Mouse (Mus musculus): Measurements from ENCODE around the gene Ikbip. TPM values are rescaled to one million over a fixed set of nuclear protein-coding genes. Genes with fewer than 3 reads are reported as not detected.
A peak's percentile ranks its signal among the peaks of the same experiment; 100 is the strongest.

Ikbip gene
- total and polyA plus RNA-seq, 2 experiments from 2014 or later, result 21.1 to 31.0 TPM

DNA sequence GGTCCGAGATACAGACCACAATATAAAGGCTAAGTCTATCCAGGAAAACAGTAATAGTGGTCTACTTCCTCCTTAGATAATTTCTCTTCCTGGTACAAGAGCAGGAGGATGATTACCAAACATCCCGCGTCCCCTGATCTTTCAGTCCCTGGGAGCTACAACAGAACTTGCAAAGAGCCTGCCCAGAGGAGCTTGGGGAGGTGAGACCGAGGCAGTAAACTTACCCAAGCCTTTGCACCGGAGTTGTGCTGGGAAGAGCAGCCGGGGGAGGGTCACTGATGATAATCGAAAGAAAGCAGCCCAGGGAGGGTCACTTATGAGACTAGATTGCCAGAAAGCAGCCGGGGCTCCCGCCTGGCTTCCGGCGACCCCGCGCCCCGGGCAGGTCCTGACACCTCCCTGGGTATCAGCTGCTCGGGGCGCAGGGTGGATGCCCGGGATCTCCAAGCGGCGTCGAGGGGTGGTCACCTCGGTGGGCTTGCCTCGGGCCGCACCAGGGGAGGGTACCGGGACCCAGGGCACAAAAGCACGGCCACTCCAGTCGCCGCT, 707 bp upstream of the Ikbip start:
- H3K27ac ChIP-seq (ENCODE audit: low read depth), result peak overlapping the region; percentile 78
- under 1% methylated on average over 27 of the region's 27 CpGs for WGBS
- ATAC-seq (ENCODE audit: insufficient read depth, low read depth) (no peak; the same call in 1 of the 2 replicates), DNase-seq (ENCODE audit: low spot score) (peak; percentile 10)
- peak overlapping the region; percentile 88 for H3K4me3 ChIP-seq (ENCODE audit: low read depth, low read length)
- peaks cover 20% of the 10 kb centered on the region for H3K36me3 ChIP-seq (replicated peaks; ENCODE audit: control insufficient read depth, insufficient read depth, low read length)
- H3K4me1 ChIP-seq (ENCODE audit: control insufficient read depth, insufficient read depth), result peaks cover 7% of the 10 kb centered on the region; the same call in 1 of the 2 replicates
- H3K9ac ChIP-seq (replicated peaks; ENCODE audit: low read depth, low read length), result peak overlapping the region; percentile 74
- H3K4me2 ChIP-seq (ENCODE audit: low read depth, low read length), result peak overlapping the region; percentile 76
- no peak for TF ChIP-seq EP300 (IDR thresholded peaks at IDR 0.05; ENCODE audit: low read depth)
- no peak for TF ChIP-seq CTCF (IDR thresholded peaks at IDR 0.05; ENCODE audit: low read depth)
- H3K27me3 ChIP-seq (ENCODE audit: control insufficient read depth, insufficient read depth, low read length), result no peaks in the 10 kb centered on the region
- H3K9me3 ChIP-seq (replicated peaks; ENCODE audit: control insufficient read depth, low read length), result no peaks in the 10 kb centered on the region

DNA sequence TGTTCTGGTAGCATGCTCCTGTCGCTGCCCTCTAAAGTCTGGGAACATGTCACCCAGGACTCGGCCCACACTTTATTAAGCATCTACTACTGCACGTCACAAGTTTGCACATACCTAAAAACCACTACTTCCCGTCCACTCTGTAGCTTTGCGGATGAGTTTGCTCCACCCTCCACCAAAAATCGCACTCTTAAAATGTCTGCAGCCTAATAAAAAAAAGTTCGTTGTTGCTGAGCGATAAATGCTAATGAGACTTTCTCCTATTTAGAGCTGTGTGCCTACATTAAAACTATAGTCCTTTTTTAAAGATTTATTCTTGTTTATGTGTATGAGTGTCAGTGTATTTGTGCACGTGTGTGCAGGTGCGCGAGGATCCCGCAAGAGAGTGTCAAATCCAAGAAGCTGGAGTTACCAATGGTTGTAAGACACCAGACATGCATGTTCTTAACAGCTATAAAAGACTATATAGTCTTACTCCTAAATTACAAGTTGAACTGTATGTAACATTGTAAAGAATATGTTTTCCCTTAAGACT, 720 bp downstream of the Ikbip start:
- ATAC-seq (ENCODE audit: insufficient read depth, low read depth), result no peak
- WGBS, result 38% methylated on average over 12 of the region's 12 CpGs
- Histone ChIP-seq H3K4me2 (ENCODE audit: low read depth, low read length) (peak overlapping the region; percentile 98), H3K9me3 (replicated peaks; ENCODE audit: control insufficient read depth, low read length) (no peaks in the 10 kb centered on the region), H3K4me3 (ENCODE audit: low read depth, low read length) (peak overlapping the region; percentile 88), H3K9ac (replicated peaks; ENCODE audit: low read depth, low read length) (peak overlapping the region; percentile 86), H3K36me3 (replicated peaks; ENCODE audit: control insufficient read depth, insufficient read depth, low read length) (0 out of 2 replicates have a peak, but pooled peaks cover 8% of the 10 kb centered on the region), H3K27ac (ENCODE audit: low read depth) (peak overlapping the region; percentile 84), H3K4me1 (ENCODE audit: control insufficient read depth, insufficient read depth) (peaks cover 7% of the 10 kb centered on the region; the same call in 1 of the 2 replicates), H3K27me3 (ENCODE audit: control insufficient read depth, insufficient read depth, low read length) (no peaks in the 10 kb centered on the region)
- TF ChIP-seq CTCF (IDR thresholded peaks at IDR 0.05; ENCODE audit: low read depth), result no peak
- no peak for TF ChIP-seq EP300 (IDR thresholded peaks at IDR 0.05; ENCODE audit: low read depth)
- DNase-seq (ENCODE audit: low spot score), result no peak

DNA sequence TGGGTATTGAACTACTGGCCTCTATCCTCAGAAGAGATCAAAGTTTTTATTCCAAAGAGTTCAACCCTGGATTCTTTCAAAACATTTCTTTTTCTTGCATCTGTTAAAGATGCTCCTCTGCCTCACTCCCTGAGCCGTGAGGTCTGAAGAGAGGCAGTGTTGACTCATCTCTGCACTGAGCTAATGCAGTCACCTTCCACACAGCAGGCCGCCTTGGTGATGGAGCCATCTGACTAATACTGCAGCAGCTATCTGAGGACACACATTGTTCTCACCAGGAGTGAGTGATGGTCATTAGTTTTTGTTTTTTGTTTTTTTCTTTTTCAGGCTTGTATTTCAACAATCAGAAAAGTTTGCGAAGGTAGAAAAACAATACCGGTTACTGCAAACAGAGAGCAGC, 10.1 kb downstream of the Ikbip start:
- Histone ChIP-seq H3K27ac (ENCODE audit: low read depth) (no peak overlapping the region), H3K4me3 (ENCODE audit: low read depth, low read length) (no peak overlapping the region), H3K4me2 (ENCODE audit: low read depth, low read length) (no peak overlapping the region), H3K36me3 (replicated peaks; ENCODE audit: control insufficient read depth, insufficient read depth, low read length) (peaks cover 26% of the 10 kb centered on the region), H3K4me1 (ENCODE audit: control insufficient read depth, insufficient read depth) (no peaks in the 10 kb centered on the region), H3K27me3 (ENCODE audit: control insufficient read depth, insufficient read depth, low read length) (no peaks in the 10 kb centered on the region), H3K9me3 (replicated peaks; ENCODE audit: control insufficient read depth, low read length) (no peaks in the 10 kb centered on the region), H3K9ac (replicated peaks; ENCODE audit: low read depth, low read length) (no peak overlapping the region)
- WGBS, result 86% methylated on average over 4 of the region's 4 CpGs
- TF ChIP-seq EP300 (IDR thresholded peaks at IDR 0.05; ENCODE audit: low read depth), result no peak
- TF ChIP-seq CTCF (IDR thresholded peaks at IDR 0.05; ENCODE audit: low read depth), result no peak
- no peak for ATAC-seq (ENCODE audit: insufficient read depth, low read depth)
- no peak for DNase-seq (ENCODE audit: low spot score)

DNA sequence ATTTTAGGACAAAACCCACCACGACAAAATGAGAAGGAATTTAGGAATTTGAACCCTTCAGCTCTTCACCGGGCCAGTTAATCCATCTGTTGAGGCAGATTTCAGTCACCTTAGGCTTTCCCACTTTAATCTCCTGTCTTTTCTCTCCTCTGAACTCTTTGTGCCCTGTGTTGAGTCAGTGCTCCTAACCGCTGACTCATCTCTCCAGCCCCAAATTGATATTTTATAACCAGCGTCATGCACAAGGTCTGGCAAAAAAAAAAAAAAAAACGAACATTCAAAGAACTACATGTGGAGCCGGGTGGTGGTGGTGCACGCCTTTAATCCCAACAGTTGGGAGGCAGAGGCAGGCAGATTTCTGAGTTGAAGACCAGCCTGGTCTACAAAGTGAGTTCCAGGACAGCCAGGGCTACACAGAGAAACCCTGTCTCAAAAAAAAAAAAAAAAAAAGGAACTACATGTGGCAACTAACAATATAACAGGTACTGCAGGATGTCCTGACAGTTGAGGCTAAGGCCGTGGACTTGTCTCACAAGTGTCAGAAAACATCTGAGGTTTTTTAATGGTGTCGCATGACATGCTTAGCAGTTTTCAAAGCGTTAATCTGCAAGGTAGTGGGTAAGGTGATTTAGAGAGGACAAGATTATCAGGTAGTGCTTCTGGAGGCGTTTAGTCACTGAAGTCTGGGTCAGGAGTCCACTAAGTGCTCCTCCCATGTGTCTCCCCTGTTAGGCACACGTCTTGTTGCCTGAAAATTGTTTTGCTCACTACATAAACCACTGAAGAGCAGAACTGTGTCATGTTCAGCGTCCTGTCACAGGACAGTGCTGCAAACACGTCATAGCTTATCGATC, 11.7 kb downstream of the Ikbip start:
- Histone ChIP-seq H3K9ac (replicated peaks; ENCODE audit: low read depth, low read length) (no peak overlapping the region), H3K4me3 (ENCODE audit: low read depth, low read length) (no peak overlapping the region), H3K9me3 (replicated peaks; ENCODE audit: control insufficient read depth, low read length) (no peaks in the 10 kb centered on the region), H3K4me2 (ENCODE audit: low read depth, low read length) (no peak overlapping the region), H3K27ac (ENCODE audit: low read depth) (no peak overlapping the region), H3K4me1 (ENCODE audit: control insufficient read depth, insufficient read depth) (no peaks in the 10 kb centered on the region), H3K27me3 (ENCODE audit: control insufficient read depth, insufficient read depth, low read length) (no peaks in the 10 kb centered on the region), H3K36me3 (replicated peaks; ENCODE audit: control insufficient read depth, insufficient read depth, low read length) (peaks cover 26% of the 10 kb centered on the region)
- no peak for DNase-seq (ENCODE audit: low spot score)
- ATAC-seq (ENCODE audit: insufficient read depth, low read depth), result no peak
- TF ChIP-seq CTCF (IDR thresholded peaks at IDR 0.05; ENCODE audit: low read depth) (no peak), EP300 (IDR thresholded peaks at IDR 0.05; ENCODE audit: low read depth) (no peak)
- 84% methylated on average over 15 of the region's 15 CpGs for WGBS

DNA sequence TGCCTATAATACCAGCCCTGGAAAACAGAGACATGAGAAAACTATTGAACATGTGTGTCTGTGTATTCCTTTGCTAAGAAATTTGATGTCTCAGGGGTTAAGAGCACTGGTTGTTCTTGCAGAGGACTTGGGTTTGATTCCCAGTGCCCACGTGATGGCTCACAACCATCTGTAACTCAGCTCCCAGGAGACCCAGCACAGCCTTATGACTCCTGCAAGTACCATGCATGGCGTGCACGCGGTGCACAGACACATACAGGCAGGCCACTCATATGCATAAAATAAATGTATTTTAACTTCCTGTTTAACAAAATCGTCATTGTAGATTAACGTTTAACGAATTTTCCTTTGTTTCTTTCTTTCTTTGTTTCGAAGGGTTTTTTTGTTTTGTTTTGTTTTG, 15.3 kb downstream of the Ikbip start:
- DNase-seq (ENCODE audit: low spot score) (no peak), ATAC-seq (ENCODE audit: insufficient read depth, low read depth) (no peak)
- no peak overlapping the region for H3K4me2 ChIP-seq (ENCODE audit: low read depth, low read length)
- TF ChIP-seq EP300 (IDR thresholded peaks at IDR 0.05; ENCODE audit: low read depth) (no peak), CTCF (IDR thresholded peaks at IDR 0.05; ENCODE audit: low read depth) (no peak)
- H3K4me1 ChIP-seq (ENCODE audit: control insufficient read depth, insufficient read depth), result no peaks in the 10 kb centered on the region
- H3K27ac ChIP-seq (ENCODE audit: low read depth), result no peak overlapping the region
- H3K4me3 ChIP-seq (ENCODE audit: low read depth, low read length), result no peak overlapping the region
- H3K9me3 ChIP-seq (replicated peaks; ENCODE audit: control insufficient read depth, low read length), result no peaks in the 10 kb centered on the region
- no peak overlapping the region for H3K9ac ChIP-seq (replicated peaks; ENCODE audit: low read depth, low read length)
- peaks cover 34% of the 10 kb centered on the region for H3K36me3 ChIP-seq (replicated peaks; ENCODE audit: control insufficient read depth, insufficient read depth, low read length)
- H3K27me3 ChIP-seq (ENCODE audit: control insufficient read depth, insufficient read depth, low read length), result no peaks in the 10 kb centered on the region
- WGBS, result 92% methylated on average over 8 of the region's 8 CpGs

Measured in heart, postnatal 0 days (tissue).